Mouse (Mus musculus) liver, embryonic 14.5 days (tissue): Measurements from ENCODE around the gene Sema7a.

Experiments used
- CTCF ChIP-seq: IDR thresholded peaks from 2 replicates; pipeline ENCODE4 v1.5.1; 2016; ENCODE audit warnings: antibody characterized with exemption, low read depth, control low read depth
- EP300 ChIP-seq: IDR thresholded peaks from 2 replicates; pipeline ENCODE4 v1.6.1; 2016; ENCODE audit warnings: antibody characterized with exemption, low read depth

DNA sequence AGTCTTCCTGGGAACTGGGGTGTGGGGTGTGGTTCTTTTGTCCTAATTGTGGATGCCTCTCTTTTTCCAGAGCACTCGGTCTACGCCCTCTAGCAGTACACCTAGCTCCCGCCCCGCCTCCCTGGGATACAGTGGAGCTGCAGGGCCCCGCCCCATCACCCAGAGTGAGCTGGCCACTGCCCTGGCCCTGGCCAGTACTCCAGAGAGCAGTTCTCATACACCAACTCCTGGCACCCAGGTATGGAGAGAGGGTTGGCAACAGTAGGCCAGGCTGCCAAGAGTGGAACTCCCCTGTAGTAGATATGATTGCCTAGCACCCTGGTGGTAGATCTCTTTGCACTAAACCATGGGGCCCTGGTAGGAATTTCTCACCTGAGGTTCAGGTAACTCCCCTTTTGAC lies 17.5 kb upstream of the Sema7a start:
- TF ChIP-seq CTCF (no peak), EP300 (no peak)
